Mouse (Mus musculus) liver, embryonic 15.5 days (tissue): ENCODE data around the gene C87499. TPM values are rescaled to one million over a fixed set of nuclear protein-coding genes. Genes with fewer than 3 reads are reported as not detected.
A peak's percentile ranks its signal among the peaks of the same experiment; 100 is the strongest.

Source experiments
- ATAC-seq: fragments of 200-750 bp; cut with Nextera tagmentation; 2 replicates; pipeline ENCODE4 v1.8.0; 2017; ENCODE audit warnings: moderate number of reproducible peaks, mild to moderate bottlenecking, moderate library complexity; ENCODE audit not compliant: insufficient read depth
- H3K27ac ChIP-seq: fragments of 300-500 bp; sonication (generic); replicated peaks from 2 replicates; pipeline ENCODE4 v1.5.1; 2015; ENCODE audit warnings: mild to moderate bottlenecking, inconsistent platforms
- H3K27me3 ChIP-seq: fragments of 300-500 bp; sonication (generic); 2 replicates; pipeline ENCODE4 v1.6.1; 2015; ENCODE audit warnings: mild to moderate bottlenecking, inconsistent platforms
- H3K36me3 ChIP-seq: fragments of 300-500 bp; sonication (generic); replicated peaks from 2 replicates; pipeline ENCODE4 v1.6.1; 2015; ENCODE audit warnings: moderate library complexity, mild to moderate bottlenecking, inconsistent platforms
- H3K4me1 ChIP-seq: fragments of 300-500 bp; sonication (generic); replicated peaks from 2 replicates; pipeline ENCODE4 v1.6.1; 2015; ENCODE audit warnings: inconsistent platforms
- H3K4me2 ChIP-seq: fragments of 300-500 bp; sonication (generic); 2 replicates; pipeline ENCODE4 v1.6.1; 2015; ENCODE audit warnings: moderate library complexity, mild to moderate bottlenecking, inconsistent platforms
- H3K4me3 ChIP-seq: fragments of 300-500 bp; sonication (generic); replicated peaks from 2 replicates; pipeline ENCODE4 v1.5.1; 2015; ENCODE audit warnings: mild to moderate bottlenecking, inconsistent platforms
- H3K9ac ChIP-seq: fragments of 300-500 bp; sonication (generic); 2 replicates; pipeline ENCODE4 v1.6.1; 2015; ENCODE audit warnings: moderate library complexity, mild to moderate bottlenecking, inconsistent platforms
- H3K9me3 ChIP-seq: fragments of 300-500 bp; sonication (generic); replicated peaks from 2 replicates; pipeline ENCODE4 v1.6.1; 2016; ENCODE audit warnings: inconsistent platforms
- WGBS: fragments of 180-500 bp; shearing (Covaris S2); methylation state at CpG from one replicate; pipeline ENCODE4 v1.1.7; 2015; ENCODE audit warnings: mixed read lengths; ENCODE audit not compliant: insufficient replicate concordance; 5-methylcytosine and 5-hydroxymethylcytosine counted together
- polyA plus RNA-seq: library from polyadenylated mRNA; unstranded; fragments of >200 nt; fragmentation: Nextera tagmentation; extraction: Ambion mirVana; gene quantifications from 2 replicates; pipeline ENCODE4 v1.2.1, GENCODE M21; 2015

Gene C87499
- polyA plus RNA-seq = not detected in 2 replicates

- Histone ChIP-seq H3K9me3 (no peaks in the 10 kb centered on the region), H3K36me3 (no peaks in the 10 kb centered on the region), H3K4me3 (no peak within 1 kb of the TSS), H3K27ac (no peak within 1 kb of the TSS), H3K4me1 (no peaks in the 10 kb centered on the region), H3K9ac (no peak within 1 kb of the TSS), H3K4me2 (no peak within 1 kb of the TSS), H3K27me3 (no peaks in the 10 kb centered on the region)
- no peak for ATAC-seq
- 66% methylated on average over 4 of the region's 4 CpGs for WGBS
Measured at GRCm38 (mm10) chr4:88634311-88634710, at the start of gene C87499. C87499 (minus strand) TSS chr4:88634411.

GRCm38 (mm10) chr4:88683812-88684211 is 49.6 kb upstream of the C87499 start, which contains the start of gene Ifna2:
Ifna2 (minus strand) TSS chr4:88683912.
- Histone ChIP-seq H3K36me3 (no peaks in the 10 kb centered on the region), H3K27ac (no peak within 1 kb of the TSS), H3K9ac (no peak within 1 kb of the TSS), H3K27me3 (no peaks in the 10 kb centered on the region), H3K4me2 (no peak within 1 kb of the TSS), H3K4me1 (no peaks in the 10 kb centered on the region), H3K4me3 (no peak within 1 kb of the TSS), H3K9me3 (no peaks in the 10 kb centered on the region)
- no peak for ATAC-seq
- WGBS = 76% methylated on average over 1 of the region's 1 CpGs

- ATAC-seq = no peak
- Histone ChIP-seq H3K27me3 (no peaks in the 10 kb centered on the region), H3K36me3 (no peaks in the 10 kb centered on the region), H3K9ac (no peak overlapping the region), H3K9me3 (no peaks in the 10 kb centered on the region), H3K4me1 (no peaks in the 10 kb centered on the region), H3K4me2 (no peak overlapping the region), H3K4me3 (no peak overlapping the region), H3K27ac (no peak overlapping the region)
- WGBS = 28% methylated on average over 3 of the region's 3 CpGs
Measured at GRCm38 (mm10) chr4:88681353-88681752, 47.1 kb upstream of the C87499 start.

- no peak overlapping the region for H3K4me2 ChIP-seq
- no peak for ATAC-seq
- H3K9ac ChIP-seq = no peak overlapping the region
- H3K9me3 ChIP-seq = no peaks in the 10 kb centered on the region
- H3K4me1 ChIP-seq = no peaks in the 10 kb centered on the region
- H3K27me3 ChIP-seq = no peaks in the 10 kb centered on the region
- no peaks in the 10 kb centered on the region for H3K36me3 ChIP-seq
- WGBS = 35% methylated on average over 8 of the region's 8 CpGs
- H3K4me3 ChIP-seq = no peak overlapping the region
- H3K27ac ChIP-seq = no peak overlapping the region
Measured at GRCm38 (mm10) chr4:88680362-88680761, 46.2 kb upstream of the C87499 start.

DNA sequence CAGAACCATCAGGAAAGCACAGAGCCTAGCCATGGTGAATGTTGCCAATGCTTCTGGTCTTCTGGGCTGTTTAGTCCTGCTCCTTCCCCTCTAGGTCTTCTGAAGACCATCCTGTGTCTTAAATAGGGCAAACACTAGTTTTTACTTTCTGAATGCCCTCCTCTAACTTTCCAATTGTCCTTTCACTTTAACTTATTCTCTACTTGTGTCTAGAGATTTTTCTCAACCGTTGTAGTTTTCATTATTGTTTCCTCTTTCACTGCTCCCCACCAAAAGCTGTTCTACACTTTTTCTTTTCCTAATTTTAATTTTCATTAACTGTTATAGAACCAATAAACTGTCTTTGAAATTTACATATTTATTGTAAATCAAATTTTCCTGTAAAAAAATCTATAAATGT is 42.6 kb upstream of the C87499 start, which contains the start of gene Ifna16:
Gene Ifna16 (minus strand): TSS at position 101 of the 400 bp plus-strand sequence.
- H3K27me3 ChIP-seq = no peaks in the 10 kb centered on the region
- H3K9me3 ChIP-seq = no peaks in the 10 kb centered on the region
- ATAC-seq = no peak
- 40% methylated on average over 1 of the region's 1 CpGs for WGBS
- no peaks in the 10 kb centered on the region for H3K4me1 ChIP-seq
- H3K4me2 ChIP-seq = no peak within 1 kb of the TSS
- no peak within 1 kb of the TSS for H3K27ac ChIP-seq
- no peaks in the 10 kb centered on the region for H3K36me3 ChIP-seq
- H3K9ac ChIP-seq = no peak within 1 kb of the TSS
- no peak within 1 kb of the TSS for H3K4me3 ChIP-seq

- no peaks in the 10 kb centered on the region for H3K27me3 ChIP-seq
- no peak for ATAC-seq
- H3K36me3 ChIP-seq = no peaks in the 10 kb centered on the region
- H3K9me3 ChIP-seq = no peaks in the 10 kb centered on the region
- no peak overlapping the region for H3K27ac ChIP-seq
- no peak overlapping the region for H3K9ac ChIP-seq
- 22% methylated on average over 1 of the region's 1 CpGs for WGBS
- no peak overlapping the region for H3K4me3 ChIP-seq
- no peaks in the 10 kb centered on the region for H3K4me1 ChIP-seq
- no peak overlapping the region for H3K4me2 ChIP-seq
Measured at GRCm38 (mm10) chr4:88655461-88655860, 21.2 kb upstream of the C87499 start.

DNA sequence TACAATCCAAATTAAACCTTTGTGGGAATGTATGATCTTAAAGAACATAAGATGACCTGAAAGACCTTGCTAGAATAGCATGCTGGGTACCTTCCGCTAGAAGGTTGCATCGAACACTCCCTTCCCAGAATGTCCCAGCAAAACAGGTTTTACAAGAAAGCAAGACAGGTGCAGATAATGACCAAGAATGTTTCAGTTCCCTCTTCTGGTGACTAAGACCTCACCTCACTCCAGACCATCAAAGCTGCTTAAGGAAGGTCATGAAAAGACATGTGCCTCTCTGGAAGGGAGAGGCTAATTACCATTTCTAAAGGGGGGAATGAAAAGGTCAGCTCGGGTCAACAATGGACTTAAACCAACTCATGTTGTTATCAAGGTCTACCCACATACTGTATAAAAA is 19.4 kb upstream of the C87499 start:
- no peaks in the 10 kb centered on the region for H3K27me3 ChIP-seq
- H3K9ac ChIP-seq = no peak overlapping the region
- H3K4me2 ChIP-seq = no peak overlapping the region
- no peaks in the 10 kb centered on the region for H3K36me3 ChIP-seq
- no peak for ATAC-seq
- no peak overlapping the region for H3K4me3 ChIP-seq
- H3K27ac ChIP-seq = no peak overlapping the region
- 75% methylated on average over 3 of the region's 3 CpGs for WGBS
- H3K4me1 ChIP-seq = no peaks in the 10 kb centered on the region
- no peaks in the 10 kb centered on the region for H3K9me3 ChIP-seq

DNA sequence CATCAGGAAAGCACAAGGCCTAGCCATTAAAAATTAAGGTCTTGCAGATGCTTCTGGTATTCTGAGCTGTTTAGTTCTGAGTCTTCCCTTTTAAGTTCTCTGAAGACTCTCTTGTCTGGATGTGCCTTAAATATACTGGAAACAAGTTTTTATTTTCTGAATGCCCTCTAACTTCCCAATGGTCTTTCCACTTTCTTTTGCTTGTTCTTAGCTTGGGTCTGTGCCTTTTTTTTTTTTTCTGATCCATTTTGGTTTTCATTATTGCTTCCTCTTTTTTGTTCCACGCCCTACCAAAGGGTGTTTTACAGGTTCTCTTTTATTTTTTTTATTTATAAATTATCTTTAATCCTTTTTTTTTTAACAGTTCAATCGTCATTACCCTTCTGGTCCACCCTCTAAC is 10.1 kb upstream of the C87499 start, which contains the start of gene Ifna13:
Gene Ifna13 (minus strand): TSS at position 101 of the 400 bp plus-strand sequence.
- H3K4me3 ChIP-seq = no peak within 1 kb of the TSS
- H3K9me3 ChIP-seq = no peaks in the 10 kb centered on the region
- WGBS = 18% methylated on average over 2 of the region's 2 CpGs
- H3K9ac ChIP-seq = no peak within 1 kb of the TSS
- H3K36me3 ChIP-seq = no peaks in the 10 kb centered on the region
- ATAC-seq = no peak
- H3K4me2 ChIP-seq = no peak within 1 kb of the TSS
- no peak within 1 kb of the TSS for H3K27ac ChIP-seq
- H3K4me1 ChIP-seq = no peaks in the 10 kb centered on the region
- H3K27me3 ChIP-seq = no peaks in the 10 kb centered on the region

DNA sequence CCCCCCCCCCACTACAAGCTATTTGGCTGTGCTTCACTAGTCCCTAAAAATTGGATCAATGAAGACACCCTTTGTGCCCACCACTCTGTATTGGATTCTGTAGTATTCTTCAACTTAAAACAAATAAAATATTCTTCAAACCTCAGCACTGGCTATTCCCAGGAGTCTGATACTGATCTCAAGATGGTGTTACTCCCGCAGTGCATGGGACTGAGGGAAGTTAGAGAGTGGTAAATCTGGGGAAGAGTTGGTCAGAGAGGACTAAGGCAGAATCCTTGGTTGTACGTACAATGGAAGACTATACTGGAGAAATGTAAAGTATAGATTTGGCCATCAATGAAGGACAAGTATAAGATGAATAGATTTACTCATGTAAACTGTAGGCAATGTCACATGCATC is 8.3 kb upstream of the C87499 start:
- WGBS = 20% methylated on average over 2 of the region's 2 CpGs

GRCm38 (mm10) chr4:88641077-88641831 is 7.0 kb upstream of the C87499 start:
- Histone ChIP-seq H3K4me1 (no peaks in the 10 kb centered on the region), H3K36me3 (no peaks in the 10 kb centered on the region), H3K27ac (no peak overlapping the region), H3K9me3 (no peaks in the 10 kb centered on the region), H3K4me3 (peak overlapping the region; percentile 44), H3K4me2 (peak overlapping the region; percentile 45), H3K9ac (no peak overlapping the region), H3K27me3 (no peaks in the 10 kb centered on the region)
- 14% methylated on average over 11 of the region's 11 CpGs for WGBS
- peak; percentile 73 for ATAC-seq

More for the DNA sequence above, 8.3 kb upstream of the C87499 start:
- H3K9ac ChIP-seq = no peak overlapping the region
- H3K27ac ChIP-seq = no peak overlapping the region
- no peaks in the 10 kb centered on the region for H3K4me1 ChIP-seq
- no peaks in the 10 kb centered on the region for H3K36me3 ChIP-seq
- H3K4me3 ChIP-seq = no peak overlapping the region
- H3K4me2 ChIP-seq = no peak overlapping the region
- H3K9me3 ChIP-seq = no peaks in the 10 kb centered on the region
- no peaks in the 10 kb centered on the region for H3K27me3 ChIP-seq
- no peak for ATAC-seq

DNA sequence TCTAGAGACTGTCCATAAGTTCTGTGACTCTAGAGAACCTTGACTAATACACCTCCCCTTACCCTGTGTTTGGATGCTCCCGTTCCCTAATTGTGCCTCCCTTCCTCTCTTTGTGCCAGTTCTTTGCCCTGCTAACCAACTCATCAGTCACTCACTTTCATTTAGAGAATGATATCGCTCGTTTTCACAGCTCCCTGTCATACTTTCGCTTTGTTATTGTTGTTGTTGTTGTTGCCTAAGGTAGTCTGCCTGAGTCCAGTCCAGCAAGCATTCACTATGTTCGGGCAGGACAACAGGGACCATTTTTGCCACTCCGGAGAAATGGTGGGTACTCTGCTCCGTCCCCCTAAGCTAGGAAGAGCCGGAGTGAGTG is 6.5 kb upstream of the C87499 start:
- Histone ChIP-seq H3K4me1 (no peaks in the 10 kb centered on the region), H3K27ac (no peak overlapping the region)

DNA sequence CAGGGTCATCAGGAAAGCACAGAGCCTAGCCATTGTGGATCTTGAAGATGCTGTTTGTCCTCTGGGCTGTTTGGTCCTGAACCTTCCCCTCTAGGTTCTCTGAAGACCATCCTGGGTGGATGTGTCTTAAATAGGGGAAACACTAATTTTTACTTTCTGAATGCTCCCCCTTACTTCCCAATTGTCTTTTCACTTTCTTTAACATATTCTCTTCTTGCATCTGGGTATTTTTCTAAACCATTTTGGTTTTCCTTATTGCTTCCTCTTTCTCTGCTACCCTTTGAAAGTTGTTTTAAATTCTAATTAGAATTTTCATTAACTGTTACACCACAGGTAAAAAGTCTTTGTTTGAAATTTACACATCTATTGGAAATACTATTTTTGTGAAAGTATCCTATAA is 30.9 kb downstream of the C87499 start, which contains the start of gene Ifna12:
Gene Ifna12 (minus strand): TSS at position 101 of the 400 bp plus-strand sequence.
- H3K4me3 ChIP-seq = no peak within 1 kb of the TSS
- H3K9ac ChIP-seq = no peak within 1 kb of the TSS
- no peaks in the 10 kb centered on the region for H3K36me3 ChIP-seq
- H3K9me3 ChIP-seq = no peaks in the 10 kb centered on the region
- H3K27me3 ChIP-seq = no peaks in the 10 kb centered on the region
- no peaks in the 10 kb centered on the region for H3K4me1 ChIP-seq
- H3K27ac ChIP-seq = no peak within 1 kb of the TSS
- ATAC-seq = no peak
- no peak within 1 kb of the TSS for H3K4me2 ChIP-seq

More for the DNA sequence above, 6.5 kb upstream of the C87499 start:
- 46% methylated on average over 8 of the region's 8 CpGs for WGBS
- peak overlapping the region; percentile 45 for H3K4me2 ChIP-seq
- H3K9me3 ChIP-seq = no peaks in the 10 kb centered on the region
- no peak overlapping the region for H3K9ac ChIP-seq
- no peaks in the 10 kb centered on the region for H3K36me3 ChIP-seq
- peak overlapping the region; percentile 44 for H3K4me3 ChIP-seq
- H3K27me3 ChIP-seq = no peaks in the 10 kb centered on the region
- ATAC-seq = no peak
